Mouse (Mus musculus) thymus, adult 2 months (tissue): Measurements from ENCODE around the gene Phactr1. TPM values are rescaled to one million over a fixed set of nuclear protein-coding genes. Genes with fewer than 3 reads are reported as not detected.

ENCODE experiments used
- DNase-seq: peaks from one replicate; pipeline ENCODE4 v3.0.0; 2021
- H3K27ac ChIP-seq: fragments of 200-500 bp; 2 replicates; pipeline ENCODE4 v1.5.1; 2012; ENCODE audit warnings: low read length, control low read depth; ENCODE audit not compliant: control insufficient read depth, insufficient read depth
- H3K27me3 ChIP-seq: fragments of 200-500 bp; 2 replicates; pipeline ENCODE4 v1.6.1; 2012; ENCODE audit warnings: mild to moderate bottlenecking, low read length, moderate library complexity, mixed read lengths; ENCODE audit not compliant: control insufficient read depth, insufficient read depth
- H3K36me3 ChIP-seq: fragments of 200-500 bp; 2 replicates; pipeline ENCODE4 v1.6.1; 2012; ENCODE audit warnings: mild to moderate bottlenecking, low read length, moderate library complexity; ENCODE audit not compliant: control insufficient read depth, insufficient read depth
- H3K4me1 ChIP-seq: fragments of 200-500 bp; replicated peaks from 2 replicates; pipeline ENCODE4 v1.6.1; 2012; ENCODE audit warnings: low read length; ENCODE audit not compliant: control insufficient read depth, insufficient read depth
- H3K4me3 ChIP-seq: fragments of 200-500 bp; 2 replicates; pipeline ENCODE4 v1.5.1; 2012; ENCODE audit warnings: mild to moderate bottlenecking, low read length, control low read depth, moderate library complexity; ENCODE audit not compliant: control insufficient read depth, insufficient read depth
- CTCF ChIP-seq: fragments of 200-500 bp; IDR thresholded peaks from 2 replicates; pipeline ENCODE4 v1.5.1; 2012; ENCODE audit warnings: mild to moderate bottlenecking, control low read depth, low read length, moderate library complexity, borderline replicate concordance; ENCODE audit not compliant: control insufficient read depth, poor library complexity, insufficient read depth; ENCODE audit errors: extremely low read depth
- POLR2A ChIP-seq: fragments of 200-500 bp; IDR thresholded peaks from 2 replicates; pipeline ENCODE4 v1.6.1; 2012; ENCODE audit warnings: mild to moderate bottlenecking, low read length, control low read depth, moderate library complexity; ENCODE audit not compliant: control insufficient read depth, poor library complexity, insufficient read depth; ENCODE audit errors: extremely low read depth
- WGBS: fragments of 180-500 bp; shearing (Covaris S2); methylation state at CpG from one replicate; pipeline ENCODE4 v1.1.7; 2018; 5-methylcytosine and 5-hydroxymethylcytosine counted together
- polyA plus RNA-seq: library from polyadenylated mRNA; depleted of rRNA; stranded (reverse); fragments of >200 nt; gene quantifications from 2 replicates; pipeline ENCODE4 v1.2.3, GENCODE M21; 2012

Gene Phactr1
- polyA plus RNA-seq, 1 experiment, result 0.82 TPM

DNA sequence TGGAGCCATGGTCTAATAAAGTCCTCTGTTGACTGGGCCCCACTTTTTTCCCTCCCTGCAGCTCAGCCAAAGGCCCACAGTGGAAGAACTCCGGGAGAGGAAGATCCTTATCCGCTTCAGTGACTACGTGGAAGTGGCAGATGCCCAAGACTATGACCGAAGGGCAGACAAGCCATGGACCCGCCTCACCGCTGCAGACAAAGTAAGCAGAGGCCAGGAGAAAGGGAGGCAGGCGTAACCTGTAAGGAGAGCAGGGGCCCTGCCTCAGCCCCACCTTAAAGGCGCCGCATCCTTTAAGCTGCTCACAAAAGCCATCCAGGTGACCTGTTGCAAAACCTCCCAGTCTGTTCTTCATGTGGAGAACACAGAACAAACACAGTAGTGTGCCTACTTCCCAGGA lies 452.4 kb downstream of the Phactr1 start:
- TF ChIP-seq CTCF, result no peak
- no peak for TF ChIP-seq POLR2A
- Histone ChIP-seq H3K4me1 (no peaks in the 10 kb centered on the region), H3K27me3 (no peaks in the 10 kb centered on the region), H3K36me3 (no peaks in the 10 kb centered on the region), H3K4me3 (no peak overlapping the region), H3K27ac (no peak overlapping the region)
- DNase-seq, result no peak
- 90% methylated on average over 9 of the region's 9 CpGs for WGBS

DNA sequence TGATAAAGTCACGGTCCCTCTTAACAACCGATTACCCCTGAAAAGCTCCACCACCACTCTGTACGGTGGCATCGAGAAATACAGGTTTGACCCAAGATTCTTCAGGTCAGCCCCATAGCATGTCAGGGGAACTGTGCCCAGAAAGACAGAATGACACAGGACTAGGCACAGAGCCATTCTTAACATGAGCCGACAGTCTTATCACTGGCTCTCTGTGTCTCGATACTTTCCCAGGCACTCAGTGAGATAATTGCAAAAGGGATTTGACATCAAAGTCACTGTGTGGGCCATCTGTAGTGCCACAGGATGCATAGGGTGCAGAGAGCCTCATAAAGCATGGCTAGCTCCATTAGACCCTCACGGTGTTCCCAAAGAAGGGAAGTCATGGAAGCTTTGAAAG lies 453.0 kb downstream of the Phactr1 start:
- no peaks in the 10 kb centered on the region for H3K27me3 ChIP-seq
- DNase-seq, result no peak
- H3K4me3 ChIP-seq, result no peak overlapping the region
- no peak overlapping the region for H3K27ac ChIP-seq
- WGBS, result 94% methylated on average over 7 of the region's 7 CpGs
- no peaks in the 10 kb centered on the region for H3K36me3 ChIP-seq
- no peak for TF ChIP-seq CTCF
- no peak for TF ChIP-seq POLR2A
- H3K4me1 ChIP-seq, result no peaks in the 10 kb centered on the region

DNA sequence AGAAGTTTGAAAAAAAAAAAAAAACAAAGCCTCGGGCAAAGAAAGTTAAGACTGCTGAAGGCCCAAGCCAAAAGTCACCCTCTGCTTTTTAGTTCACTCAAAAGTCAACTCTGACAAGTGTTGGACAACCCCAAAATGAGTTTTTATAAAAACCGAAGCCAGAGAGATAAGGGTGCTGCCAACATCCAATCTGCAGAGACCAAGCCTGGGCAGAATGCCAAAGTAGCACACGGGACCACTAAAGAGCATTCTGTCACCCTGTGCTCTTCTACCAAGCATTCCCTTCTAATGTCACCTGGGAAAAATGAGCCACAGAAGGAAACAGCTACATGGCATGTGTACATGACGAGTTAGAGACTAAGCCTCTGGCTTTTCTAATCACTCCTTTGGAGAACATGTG lies 454.0 kb downstream of the Phactr1 start:
- Histone ChIP-seq H3K36me3 (no peaks in the 10 kb centered on the region), H3K27ac (no peak overlapping the region), H3K4me1 (no peaks in the 10 kb centered on the region), H3K4me3 (no peak overlapping the region), H3K27me3 (no peaks in the 10 kb centered on the region)
- DNase-seq, result no peak
- TF ChIP-seq CTCF, result no peak
- TF ChIP-seq POLR2A, result no peak
- 33% methylated on average over 4 of the region's 4 CpGs for WGBS

DNA sequence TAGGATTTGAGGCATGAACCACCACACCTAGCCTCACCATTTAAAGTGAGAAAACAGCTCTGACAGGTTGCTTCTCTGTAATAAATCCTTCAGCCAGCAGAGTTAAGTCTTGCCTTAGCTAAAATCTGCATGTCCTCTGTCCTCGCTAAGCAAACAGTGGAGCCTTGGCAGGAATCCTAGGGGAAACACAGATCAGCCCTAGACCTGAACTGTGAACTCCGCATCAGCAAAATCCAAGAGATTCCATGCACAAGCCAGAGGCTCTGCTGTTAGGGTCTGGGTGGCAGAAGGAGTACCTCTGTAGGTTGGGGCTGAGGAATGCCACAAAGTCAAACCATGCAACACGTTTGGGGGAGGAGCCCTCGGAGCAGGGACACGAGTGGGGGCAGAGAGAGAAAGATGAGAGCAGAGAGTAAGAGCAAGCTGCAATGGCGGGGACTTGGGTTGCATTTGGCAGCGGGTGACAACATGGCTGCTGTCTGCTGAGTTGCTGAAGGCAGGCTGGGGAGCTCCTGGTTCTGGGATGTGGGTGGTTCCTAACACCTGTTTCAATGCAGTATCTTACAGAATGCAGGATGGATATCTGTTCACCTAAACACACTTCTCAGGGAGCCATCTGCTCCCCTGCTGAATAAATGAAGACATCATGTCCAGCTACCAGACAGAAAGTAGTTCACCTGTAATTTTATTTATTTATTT lies 464.4 kb downstream of the Phactr1 start:
- Histone ChIP-seq H3K27me3 (no peaks in the 10 kb centered on the region), H3K27ac (no peak overlapping the region), H3K4me3 (no peak overlapping the region), H3K4me1 (no peaks in the 10 kb centered on the region), H3K36me3 (no peaks in the 10 kb centered on the region)
- no peak for DNase-seq
- 94% methylated on average over 7 of the region's 7 CpGs for WGBS
- TF ChIP-seq POLR2A (no peak), CTCF (no peak)

DNA sequence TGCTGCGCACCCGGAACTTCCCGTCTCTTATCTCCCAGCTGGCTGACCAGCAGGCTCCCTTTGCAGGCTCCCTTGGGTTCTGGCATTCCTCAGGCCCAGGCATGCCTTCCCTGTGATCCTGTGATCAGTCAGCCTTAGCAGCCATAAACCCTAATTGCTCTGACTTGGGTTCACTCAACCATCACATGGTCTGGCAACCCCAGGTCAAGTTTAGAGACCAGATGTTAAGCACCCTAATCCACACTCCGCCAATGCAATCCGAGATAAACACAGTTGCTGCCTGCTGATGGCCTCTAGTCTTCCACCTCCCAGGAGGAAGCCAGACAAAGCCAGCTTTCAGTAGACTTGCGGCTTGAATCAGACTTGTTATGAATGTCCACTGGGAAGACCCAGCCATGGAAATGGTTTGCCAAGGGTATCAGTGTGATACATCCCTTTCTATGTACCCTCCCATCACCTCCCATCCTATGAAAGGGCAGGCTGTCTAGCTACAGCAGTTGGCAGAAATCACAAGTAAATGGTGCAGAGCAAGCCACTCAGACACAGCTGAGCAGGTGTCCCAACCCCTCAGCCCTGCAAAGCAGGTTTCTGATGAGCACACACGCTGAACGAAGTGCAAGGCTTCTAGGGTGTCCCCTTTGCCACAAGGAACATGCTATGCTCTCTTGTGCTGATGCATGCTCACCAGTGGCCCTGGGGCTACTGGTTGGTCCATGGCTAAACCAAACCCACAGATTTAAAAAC lies 466.3 kb downstream of the Phactr1 start:
- Histone ChIP-seq H3K36me3 (no peaks in the 10 kb centered on the region), H3K27ac (no peak overlapping the region), H3K4me1 (no peaks in the 10 kb centered on the region), H3K27me3 (no peaks in the 10 kb centered on the region), H3K4me3 (no peak overlapping the region)
- no peak for DNase-seq
- no peak for TF ChIP-seq CTCF
- no peak for TF ChIP-seq POLR2A
- 92% methylated on average over 8 of the region's 8 CpGs for WGBS

DNA sequence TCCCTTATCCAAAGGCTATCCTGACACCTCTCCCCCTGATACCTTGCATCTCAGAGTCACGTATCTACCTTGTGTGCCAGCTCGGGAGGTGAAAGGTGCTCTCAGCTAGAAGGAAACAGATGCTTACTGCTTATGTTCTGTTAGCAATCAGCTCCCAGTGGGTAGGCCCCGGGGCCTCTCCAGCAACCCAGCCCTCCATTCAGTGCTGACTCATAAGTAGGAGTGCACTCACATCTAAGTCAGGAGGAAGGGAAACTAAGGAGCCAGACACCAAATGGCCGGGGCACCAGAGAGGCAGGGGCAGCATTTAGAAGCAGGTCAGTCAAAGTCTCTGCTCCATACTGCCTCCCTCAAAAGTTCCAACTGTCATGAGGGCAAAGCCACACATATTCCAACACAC lies 468.3 kb downstream of the Phactr1 start:
- no peak overlapping the region for H3K27ac ChIP-seq
- WGBS, result 83% methylated on average over 4 of the region's 4 CpGs
- H3K27me3 ChIP-seq, result no peaks in the 10 kb centered on the region
- TF ChIP-seq CTCF (no peak), POLR2A (no peak)
- H3K4me3 ChIP-seq, result no peak overlapping the region
- DNase-seq, result no peak
- H3K4me1 ChIP-seq, result no peaks in the 10 kb centered on the region
- H3K36me3 ChIP-seq, result no peaks in the 10 kb centered on the region

DNA sequence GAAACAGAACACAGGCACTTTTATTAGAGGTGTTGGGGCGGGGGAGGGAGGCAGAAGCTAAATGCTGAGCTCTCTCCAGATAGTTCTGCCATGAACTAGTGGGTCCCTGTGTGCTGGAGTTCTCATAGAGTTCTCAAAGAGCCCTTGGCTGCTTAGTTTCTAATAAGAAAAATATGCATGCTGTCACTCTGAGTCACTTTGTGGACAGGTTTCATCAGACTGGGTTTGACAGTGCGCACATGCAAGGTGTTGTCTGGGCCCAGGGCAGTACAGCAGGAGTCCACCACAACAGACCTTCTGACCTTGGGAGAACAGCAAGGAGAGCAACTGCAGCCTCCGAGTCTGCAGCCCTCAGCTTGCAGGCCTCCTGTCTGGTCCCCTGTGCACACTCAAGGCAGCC lies 469.2 kb downstream of the Phactr1 start:
- no peak overlapping the region for H3K27ac ChIP-seq
- no peak for DNase-seq
- 98% methylated on average over 3 of the region's 3 CpGs for WGBS
- H3K36me3 ChIP-seq, result no peaks in the 10 kb centered on the region
- no peaks in the 10 kb centered on the region for H3K27me3 ChIP-seq
- H3K4me1 ChIP-seq, result no peaks in the 10 kb centered on the region
- TF ChIP-seq CTCF (no peak), POLR2A (no peak)
- no peak overlapping the region for H3K4me3 ChIP-seq
